Mouse (Mus musculus): ENCODE measurements around the gene Sh3gl2.
A peak's percentile ranks its signal among the peaks of the same experiment; 100 is the strongest.

The Sh3gl2 gene

DNA sequence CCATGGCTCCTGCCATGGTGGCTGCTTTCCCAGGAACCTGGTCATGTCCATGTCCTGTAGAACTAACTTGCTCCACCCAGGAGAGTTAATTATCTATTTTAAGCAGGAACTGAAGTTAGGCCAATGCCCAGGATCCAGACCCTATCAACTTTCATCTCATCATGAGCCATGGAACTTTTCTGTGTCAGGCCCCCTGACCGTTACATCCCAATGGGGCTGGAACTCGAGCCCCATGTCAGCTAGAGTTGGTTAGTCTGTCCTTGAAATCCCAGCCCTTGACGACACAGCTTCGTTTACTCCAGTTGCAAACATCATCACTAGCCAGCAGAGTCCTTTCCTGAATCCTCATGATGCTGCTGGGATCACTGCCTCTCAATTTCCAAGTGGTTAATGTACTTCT, 221.3 kb downstream of the Sh3gl2 start:
- no peak for DNase-seq

DNA sequence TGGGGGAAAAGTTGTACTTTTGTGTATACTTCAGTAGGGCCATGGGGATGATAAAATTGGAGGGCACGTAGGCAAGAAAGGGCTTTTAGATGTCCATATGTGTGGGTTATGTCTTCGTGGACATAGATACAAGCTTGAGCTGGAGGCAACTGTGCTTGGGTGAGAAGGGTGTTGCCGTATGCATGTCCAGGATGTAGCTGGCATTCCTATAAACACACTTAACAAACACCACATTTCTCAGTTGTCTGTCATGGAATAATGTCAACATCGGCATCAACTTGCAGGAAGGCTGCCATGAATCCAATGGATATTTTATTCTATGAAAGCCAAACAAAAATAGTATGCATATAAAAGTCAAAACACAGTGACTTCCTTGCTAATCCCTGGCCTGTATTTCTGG, 227.9 kb downstream of the Sh3gl2 start:
- no peak for DNase-seq

DNA sequence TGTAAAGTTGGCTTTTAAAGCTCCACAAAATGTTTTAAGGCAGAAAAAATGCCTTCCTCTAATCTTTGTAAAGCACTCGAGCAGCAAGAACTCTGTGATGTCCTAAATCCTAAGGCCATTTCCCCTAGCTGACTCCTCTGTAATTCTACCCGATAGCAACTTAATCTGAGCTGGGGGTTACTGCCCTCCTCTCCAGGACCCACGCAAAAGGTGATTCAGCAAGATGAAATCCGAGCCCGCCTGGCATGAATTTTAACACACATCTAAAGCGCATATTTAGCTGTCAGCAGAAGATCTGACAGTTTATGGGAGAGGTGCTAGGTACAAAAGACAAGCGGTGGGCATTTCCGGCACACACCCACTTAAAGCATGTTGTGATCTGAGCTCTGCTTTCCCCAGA, 229.8 kb downstream of the Sh3gl2 start:
- no peak for DNase-seq

DNA sequence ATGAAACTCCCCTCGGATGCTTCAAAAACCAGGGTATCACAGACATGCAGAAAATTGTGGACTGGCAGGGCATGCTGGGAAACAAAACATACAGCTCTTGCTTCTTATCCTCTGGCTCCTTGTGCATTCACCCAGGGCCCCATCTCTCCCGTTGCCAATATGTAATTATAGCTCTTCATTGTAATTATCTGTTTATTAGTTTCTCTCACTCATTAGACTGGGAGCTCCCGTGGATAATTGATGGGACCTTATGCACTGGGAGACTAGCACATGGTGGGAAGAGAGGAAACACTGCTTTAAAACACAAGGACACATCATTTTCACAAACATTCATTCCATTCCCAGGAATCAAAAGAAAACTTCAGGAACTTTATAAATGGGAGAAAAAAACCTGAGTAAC, 233.9 kb downstream of the Sh3gl2 start:
- no peak for DNase-seq

DNA sequence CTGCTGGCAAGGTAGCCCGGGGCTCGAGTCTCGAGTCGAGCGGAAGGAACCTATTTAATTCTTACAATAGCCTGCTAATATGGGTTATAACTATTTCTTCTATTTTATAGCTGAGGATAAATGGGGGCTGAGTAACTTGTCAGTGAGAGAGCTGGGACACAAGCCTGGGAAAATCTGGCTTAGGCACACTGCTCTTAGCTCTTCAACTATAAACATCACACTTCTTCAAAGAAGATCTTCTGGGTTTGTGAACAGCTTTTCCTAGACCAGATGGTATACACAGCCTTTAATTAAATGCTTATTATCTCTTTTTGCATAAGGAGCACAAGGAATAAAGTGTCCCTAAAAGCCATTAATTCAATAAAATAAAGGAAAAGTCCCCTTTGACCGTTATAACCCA, 278.7 kb downstream of the Sh3gl2 start:
- DNase-seq = no peak

DNA sequence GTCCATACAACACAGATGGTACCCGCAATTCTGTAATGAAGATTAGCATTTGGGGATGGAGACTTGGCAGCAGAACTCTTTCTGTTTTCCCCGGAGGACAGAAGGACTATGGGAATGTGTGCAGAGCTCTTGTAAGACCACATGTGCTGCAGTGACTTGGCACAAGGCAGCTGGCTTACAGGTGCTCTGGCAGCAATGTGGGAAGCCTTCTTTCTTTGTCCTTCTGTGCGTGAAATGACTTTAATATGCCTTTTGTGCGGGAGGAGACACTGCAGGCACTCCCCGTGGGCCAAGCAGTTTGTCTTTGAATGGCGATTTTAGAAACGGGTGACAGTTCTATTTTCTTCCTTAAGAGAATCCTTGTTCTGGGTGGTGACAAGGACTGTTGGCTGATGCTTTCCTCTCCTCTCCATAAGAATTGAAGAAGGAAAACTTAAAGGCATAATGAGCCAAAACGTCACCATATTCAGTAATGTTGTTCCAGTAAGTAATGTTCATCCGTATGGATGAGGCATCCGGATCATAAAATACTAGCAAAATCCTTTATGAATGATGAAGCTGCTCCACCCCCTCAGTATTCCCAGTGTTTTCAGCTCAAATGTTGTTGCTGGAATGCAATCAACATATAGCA, 281.5 kb downstream of the Sh3gl2 start:
- DNase-seq = no peak

DNA sequence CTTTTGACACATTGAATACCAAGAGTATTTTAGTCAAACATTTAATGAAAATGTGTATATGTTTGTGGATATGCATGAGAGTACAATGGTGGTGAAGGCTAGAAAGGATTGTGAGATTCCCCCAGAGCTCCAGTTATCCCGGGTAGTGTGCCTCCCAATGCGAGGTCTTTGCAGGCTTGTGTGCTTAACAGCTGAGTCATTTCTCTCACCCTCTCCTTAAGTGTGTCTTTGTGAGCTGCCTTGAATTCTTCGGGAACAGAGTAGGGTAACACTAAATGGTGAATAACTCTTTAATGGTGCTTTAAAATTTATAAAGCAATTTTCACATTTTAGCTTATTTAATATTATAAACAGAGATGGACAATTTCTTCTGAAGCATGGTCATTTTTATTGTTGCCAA, 300.8 kb downstream of the Sh3gl2 start:
- no peak for DNase-seq

DNA sequence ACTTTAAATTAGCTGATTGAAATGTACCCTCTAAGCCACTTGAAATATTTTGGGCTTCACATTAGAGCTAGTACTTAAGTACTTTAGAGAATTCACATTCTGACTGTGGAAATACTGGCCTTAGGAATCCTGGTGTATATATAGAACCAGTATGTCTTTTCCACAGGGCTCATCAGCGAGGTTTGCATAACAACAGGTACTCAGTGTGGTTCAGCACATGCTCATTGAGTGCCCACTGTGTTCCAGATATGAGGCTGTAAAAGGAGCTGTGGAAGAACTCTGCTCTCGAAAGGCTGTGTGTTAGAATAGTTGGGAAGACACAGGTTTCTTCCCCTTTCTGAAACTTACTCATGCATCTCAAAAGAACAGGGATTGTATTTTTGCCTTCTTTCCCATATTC, 302.1 kb downstream of the Sh3gl2 start:
- no peak for DNase-seq

DNA sequence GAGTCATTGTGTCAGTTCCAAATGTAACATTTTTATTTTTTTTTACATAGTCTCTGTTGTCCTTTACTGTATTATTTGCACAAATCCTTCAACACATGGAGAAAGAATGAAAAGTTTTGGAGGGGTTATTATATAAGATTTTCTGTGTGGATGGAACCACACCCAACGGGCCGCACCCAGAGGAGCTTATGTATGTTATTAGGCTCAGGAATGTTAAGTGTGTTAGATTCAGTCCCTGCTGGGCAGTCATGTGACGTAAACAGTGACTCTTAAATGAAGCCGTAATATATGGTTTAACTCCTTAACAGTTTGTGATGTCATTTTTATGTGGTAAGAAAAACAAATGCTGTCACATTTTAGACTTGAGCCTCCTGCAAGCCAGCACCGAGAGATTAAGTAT, 302.6 kb downstream of the Sh3gl2 start:
- no peak for DNase-seq

DNA sequence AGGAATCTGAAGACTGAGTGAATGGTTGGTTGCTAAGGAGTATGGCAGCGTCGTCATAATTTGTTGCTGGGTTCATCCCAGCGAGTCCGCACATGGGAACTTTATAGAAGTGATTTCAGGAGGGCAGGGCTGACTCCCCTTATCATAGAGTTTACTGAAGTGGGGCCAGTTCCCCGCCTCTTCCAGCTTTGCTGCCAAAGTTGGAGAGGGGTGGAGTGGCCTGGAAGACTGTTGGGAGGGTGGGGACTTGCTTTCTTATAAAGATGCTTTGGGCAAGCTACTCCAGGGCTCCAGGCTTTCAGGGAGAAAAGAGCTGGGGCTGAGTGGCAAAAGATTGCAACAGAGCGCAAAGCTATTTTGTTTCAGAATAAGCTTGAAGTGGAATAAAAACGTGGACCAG, 308.4 kb downstream of the Sh3gl2 start:
- peak; percentile 82 to 89 for DNase-seq

DNA sequence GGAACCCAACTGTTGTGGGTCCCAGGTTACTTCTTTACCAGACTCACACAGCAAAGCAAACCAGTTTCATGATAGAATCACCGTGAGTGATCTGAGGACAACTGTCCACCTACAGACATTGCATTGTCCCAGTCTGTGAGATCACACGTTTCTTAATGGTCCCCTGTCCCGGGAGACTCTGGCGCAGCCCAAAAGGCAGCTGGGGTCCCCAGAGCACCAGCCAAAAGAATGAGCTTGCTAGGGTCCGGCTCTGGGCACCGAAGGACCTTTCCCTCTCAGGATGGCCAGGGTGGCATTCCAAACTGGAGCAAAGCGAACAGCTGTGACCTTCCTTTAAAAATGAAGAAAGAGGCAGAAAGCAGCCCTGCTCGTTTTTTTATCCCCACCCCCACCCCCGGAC, 308.9 kb downstream of the Sh3gl2 start, which contains the start of gene Adamtsl1:
Gene Adamtsl1, plus strand, starts transcription at position 381 of the 400 bp plus-strand sequence.
- peak; percentile 5 to 21 for DNase-seq

DNA sequence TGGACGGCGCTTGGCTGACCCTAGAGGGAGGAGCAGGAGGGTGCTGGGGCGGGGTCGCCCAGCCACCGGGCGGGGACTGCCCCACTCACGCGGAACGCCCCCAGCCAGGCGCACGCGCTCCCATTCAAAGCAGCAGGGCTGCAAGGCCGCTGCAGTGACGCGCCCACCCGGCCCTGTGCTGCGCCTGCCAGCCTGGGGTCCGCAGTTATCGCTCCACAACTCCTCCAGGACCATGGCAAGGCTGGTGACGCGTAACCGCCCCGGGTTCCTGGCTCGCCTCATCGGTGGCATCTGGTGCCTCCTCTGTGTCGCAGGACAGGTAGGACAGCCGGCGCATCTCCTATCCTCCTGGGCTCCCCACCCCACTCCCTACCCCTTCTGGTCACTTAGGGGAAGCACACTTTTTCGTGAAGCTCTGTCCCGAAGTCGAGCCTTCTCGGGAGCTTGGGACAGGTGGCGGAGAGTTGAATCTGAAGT, 309.3 kb downstream of the Sh3gl2 start:
- peak; percentile 53 to 83 for DNase-seq

DNA sequence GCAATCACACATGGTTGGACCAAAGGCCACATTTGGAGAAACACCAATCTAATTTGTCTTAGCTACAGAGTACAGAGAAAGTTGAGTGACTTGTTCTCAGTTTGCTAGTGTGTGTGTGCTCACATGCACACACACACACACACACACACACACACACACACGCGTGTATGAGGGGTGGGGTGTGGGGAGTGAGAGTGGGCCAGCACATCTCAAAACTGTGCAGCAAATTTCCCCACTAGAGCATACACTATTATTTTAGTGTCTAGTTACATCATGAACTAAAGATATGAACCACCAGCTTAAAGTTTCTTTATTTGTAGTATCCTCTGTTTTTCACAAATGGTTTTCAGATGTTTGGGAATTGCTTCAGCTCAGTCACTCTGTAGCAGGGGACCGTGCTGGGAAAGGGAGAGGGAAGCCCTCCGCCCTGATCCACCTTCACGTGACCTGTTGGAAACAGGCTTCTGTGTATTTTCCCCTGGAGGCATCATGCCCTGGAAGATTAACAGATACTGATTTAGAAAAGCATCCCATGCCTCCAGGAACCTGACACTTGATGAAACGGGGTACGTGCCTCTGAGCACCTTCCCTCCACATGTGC, 322.1 kb downstream of the Sh3gl2 start:
- DNase-seq = no peak

DNA sequence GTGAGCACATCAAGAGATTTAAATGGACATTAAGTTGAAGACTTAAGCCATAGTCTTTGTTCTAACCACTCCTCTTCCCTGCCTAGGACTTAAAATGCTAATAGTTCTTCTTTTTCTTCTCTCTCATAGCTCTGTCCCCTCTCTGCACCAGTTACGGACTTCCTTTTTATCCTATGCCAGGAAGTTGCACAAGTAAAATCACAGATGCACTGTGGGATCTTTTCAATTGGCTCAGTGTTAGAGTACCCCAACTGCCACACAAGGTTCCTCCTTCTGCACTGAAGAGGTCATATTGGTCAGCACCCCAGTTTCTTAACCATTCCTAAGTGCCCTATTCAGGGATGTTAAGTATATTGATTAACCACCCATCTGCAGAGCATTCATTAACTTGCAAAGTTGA, 324.9 kb downstream of the Sh3gl2 start:
- no peak for DNase-seq

DNA sequence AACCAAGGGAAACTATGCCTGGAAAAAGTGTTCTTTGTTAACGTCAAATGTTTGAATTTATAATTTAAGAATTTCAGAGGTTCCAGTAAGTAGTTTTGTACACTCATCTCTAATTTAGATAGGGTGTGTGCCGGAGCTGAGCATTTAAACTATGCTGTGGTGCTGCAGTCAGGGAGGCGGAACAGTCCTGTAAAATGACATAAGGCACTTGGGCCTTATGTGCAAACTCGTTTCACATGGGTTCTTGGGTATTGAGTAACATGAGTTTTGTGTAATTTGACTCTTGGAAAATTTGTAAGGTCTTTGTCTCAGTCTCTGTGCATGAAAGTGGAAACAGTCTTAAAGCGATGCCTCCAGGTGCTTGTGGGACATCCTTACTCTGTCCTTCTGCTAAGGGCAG, 334.8 kb downstream of the Sh3gl2 start:
- no peak for DNase-seq

DNA sequence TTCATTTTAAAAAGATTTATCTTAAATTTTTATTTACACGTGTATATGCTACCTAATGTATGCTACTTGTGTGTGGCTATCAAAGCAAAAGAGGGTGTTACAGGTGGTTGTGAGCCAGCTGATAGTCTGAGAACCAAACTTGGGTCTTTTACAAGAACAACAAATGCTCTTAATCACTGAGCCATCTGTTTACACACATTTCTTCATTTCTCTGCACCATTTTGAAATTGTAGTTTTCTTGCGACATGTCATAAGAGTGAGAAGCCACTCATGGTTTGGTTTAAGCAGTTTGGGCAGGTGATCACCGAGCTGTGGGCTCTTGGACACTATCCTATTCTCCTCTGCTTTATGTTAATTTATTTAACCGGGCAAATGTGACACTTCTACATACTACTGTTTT, 338.3 kb downstream of the Sh3gl2 start:
- no peak for DNase-seq

DNA sequence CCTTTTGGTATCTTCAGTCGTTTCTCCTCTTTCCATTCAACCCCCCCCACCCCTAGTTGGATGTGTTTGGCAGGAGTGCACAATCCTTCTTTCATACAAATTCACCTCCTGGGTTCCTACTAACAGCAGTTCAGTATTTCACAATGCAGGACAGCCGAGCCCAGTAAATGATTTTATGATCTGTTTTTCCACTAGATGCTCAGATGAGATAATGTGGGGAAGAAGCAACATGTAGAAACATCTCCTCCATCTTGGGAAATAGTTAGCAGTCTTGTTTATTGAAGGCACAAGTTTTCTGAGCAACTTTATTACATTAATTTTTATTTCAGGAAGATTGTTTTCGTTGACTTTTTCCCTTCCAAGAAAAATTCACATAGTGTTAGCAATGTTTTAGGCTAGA, 349.8 kb downstream of the Sh3gl2 start:
- no peak for DNase-seq

DNA sequence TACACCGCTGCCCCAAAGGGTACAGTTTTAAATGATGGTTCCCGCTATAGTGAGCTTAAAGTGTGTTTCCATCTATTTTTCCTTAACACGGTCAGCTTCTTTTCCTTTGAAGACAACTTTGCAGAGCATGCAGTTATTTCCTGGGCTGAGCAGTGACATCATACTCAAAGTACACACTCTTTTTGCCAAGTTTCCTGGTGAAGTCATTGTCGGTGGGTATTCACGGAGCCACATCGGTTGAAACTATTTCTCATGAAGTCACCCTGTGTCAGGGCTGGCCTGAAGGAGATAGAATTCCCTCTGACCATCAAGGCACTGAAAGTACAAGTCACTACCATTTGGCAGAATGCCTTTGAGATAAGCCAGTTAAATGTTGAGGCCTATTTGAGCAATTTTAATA, 354.8 kb downstream of the Sh3gl2 start:
- DNase-seq = no peak

DNA sequence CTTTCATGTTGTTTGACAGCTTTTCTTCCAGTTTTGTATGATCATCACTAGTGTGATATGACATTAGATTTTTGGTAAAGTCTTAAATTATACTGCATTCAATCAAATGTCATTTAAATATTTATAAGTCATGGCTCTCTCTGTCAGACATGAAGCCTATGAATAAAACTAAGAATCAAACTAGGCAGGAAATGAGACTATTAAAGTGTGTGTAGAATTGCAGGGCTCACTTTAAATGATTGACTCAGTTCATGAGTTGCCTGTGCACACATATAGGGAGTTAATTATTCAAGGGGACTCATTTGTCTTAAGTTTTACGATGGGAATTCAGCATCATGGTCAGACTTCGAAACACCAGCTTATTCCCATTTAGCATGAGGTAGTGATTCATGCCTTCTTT, 380.5 kb downstream of the Sh3gl2 start:
- no peak for DNase-seq

DNA sequence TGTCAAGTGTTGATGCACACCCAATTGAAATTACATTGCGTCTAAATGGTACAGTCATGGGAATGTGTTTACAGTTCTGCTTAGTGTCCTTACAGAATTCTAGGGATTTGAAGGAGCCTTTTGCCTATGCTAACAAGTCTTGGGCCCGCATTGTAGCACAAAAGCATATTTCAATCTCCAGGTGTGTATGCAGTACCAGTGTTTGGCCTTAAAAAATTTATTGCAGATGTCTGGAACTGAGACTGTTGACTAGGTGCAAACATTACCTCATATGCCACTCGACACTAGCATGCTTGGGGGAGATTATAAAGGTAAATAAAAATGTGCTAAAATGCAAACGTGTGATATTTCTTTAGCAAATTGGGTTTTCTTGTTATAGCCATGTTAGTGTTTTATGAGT, 384.0 kb downstream of the Sh3gl2 start:
- DNase-seq = peak in 1 of 2 experiments; percentile 3

DNA sequence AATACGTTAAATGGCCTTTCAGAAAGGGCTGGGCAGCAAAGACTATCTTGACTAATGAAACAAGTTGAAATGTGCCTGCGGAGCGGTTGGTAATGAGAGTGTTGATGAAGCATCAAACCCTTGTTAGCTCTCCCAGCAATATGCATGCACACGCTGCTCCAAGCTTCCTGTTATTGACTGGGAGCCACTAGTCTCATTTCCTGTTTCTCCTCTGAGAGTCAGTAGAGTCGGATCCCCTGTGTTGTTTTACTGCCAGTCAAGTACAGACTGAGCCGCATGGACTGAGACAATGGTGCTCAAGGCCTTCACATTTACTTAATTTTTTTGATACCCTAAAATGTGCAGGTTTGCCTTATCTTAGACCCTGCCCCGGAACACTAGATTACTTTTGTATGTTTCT, 386.1 kb downstream of the Sh3gl2 start:
- DNase-seq = peak in 1 of 2 experiments; percentile 4

DNA sequence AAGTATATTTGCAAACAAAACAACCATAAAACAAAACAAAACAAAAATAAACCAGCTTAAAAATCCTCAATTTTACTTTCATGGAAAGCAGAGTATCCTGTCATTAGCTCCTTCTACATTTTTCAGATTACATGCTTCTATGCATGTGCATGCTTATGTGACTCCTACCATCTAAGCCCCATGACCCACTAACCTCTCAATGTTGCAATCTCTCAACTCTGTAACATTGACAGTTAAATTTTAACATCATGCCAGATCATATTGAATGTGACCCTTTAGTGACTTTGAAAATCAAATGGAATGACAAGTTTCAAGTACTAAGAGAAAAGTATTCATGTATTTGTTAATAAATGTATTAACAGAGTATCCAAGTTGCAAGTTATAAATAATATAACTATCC, 389.2 kb downstream of the Sh3gl2 start:
- no peak for DNase-seq

DNA sequence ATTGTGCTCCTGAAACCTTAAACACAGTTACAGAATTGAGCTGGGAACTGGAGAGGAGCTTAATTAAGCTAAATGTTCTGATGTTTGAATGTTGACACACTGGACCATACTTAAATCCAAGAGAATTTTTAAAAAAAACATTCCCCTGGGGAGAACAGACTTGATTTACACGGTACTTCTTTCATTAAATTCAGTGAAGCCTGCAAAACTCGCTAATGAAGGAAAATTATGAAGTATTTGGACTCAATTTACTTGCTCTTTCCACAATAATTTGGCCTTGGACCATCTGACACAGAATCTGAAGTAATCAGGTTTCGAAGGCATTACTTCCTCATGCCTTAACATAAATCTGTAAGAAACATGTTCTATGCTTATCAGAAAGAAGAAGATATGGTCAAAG, 408.4 kb downstream of the Sh3gl2 start:
- DNase-seq = no peak

DNA sequence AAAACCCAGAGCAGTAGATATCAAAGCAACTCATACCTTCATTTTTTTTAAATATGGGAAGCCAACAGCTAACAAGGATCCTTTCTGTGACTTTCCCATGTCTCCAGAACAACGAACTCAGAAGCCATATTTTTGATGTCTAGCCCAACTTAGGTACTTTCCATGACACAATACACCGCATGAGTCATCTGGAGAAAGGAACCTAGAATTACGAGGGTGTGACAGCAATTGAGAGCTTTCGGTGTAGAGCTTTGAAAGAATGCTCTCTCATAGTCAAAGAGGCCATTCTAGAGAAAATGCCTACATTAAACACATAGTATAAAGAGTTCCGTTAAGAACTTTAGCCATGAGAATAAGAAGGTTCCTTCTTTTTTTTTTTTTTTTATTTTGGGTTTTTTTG, 413.8 kb downstream of the Sh3gl2 start:
- DNase-seq = no peak

DNA sequence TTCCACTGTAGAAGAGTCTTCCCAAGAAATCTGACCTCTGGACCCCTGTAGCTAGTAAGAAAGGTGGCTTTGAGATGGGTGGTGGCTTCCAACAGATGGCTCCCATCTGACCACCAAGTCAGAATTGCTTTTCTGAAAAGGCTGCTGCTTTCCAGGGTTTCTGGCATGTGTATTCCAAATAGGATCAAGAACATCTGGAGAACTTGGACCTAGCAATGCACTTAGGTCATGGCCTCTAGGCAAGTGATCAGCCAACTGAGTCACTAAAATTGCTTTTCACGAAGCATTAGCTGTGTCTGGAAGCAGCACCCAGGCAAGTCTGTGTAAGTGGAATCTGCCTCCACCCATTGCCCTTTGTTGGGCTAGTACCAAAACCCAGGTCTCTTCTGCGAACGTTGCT, 414.3 kb downstream of the Sh3gl2 start:
- DNase-seq = peak in 1 of 2 experiments; percentile 18

All from lung, postnatal 4 days (tissue).